Mouse (Mus musculus) activated CD4-positive, CD25-positive, alpha-beta regulatory T cell, adult 9 weeks (primary cell): ENCODE measurements around the gene Vmn1r6. TPM values are rescaled to one million over a fixed set of nuclear protein-coding genes. Genes with fewer than 3 reads are reported as not detected.

Source experiments
- polyA plus RNA-seq: library from polyadenylated mRNA; unstranded; fragments of 100-300 nt; shearing (Covaris generic); gene quantifications from one replicate; pipeline ENCODE4 v1.2.1, GENCODE M21; 2017

Vmn1r6 gene
- 0.04 TPM for polyA plus RNA-seq

GRCm38 (mm10) chr6:56996943-56997342, at the start of gene Vmn1r6:
Gene Vmn1r6, plus strand, starts transcription at chr6:56997243.

GRCm38 (mm10) chr6:56969973-56970372, 27.1 kb upstream of the Vmn1r6 start, which contains the start of gene Vmn1r5:
Gene Vmn1r5, plus strand, starts transcription at chr6:56970273.

GRCm38 (mm10) chr6:57025224-57025623, 28.2 kb downstream of the Vmn1r6 start, which contains the start of gene Vmn1r7:
Gene Vmn1r7, minus strand, starts transcription at chr6:57025324.

GRCm38 (mm10) chr6:57031984-57032383, 34.9 kb downstream of the Vmn1r6 start, which contains the start of gene Vmn1r8:
Gene Vmn1r8, plus strand, starts transcription at chr6:57032284.

Other genes starting within 250 kb of the Vmn1r6 start
- 22.1 TPM for gene Kbtbd2, start 199.4 kb upstream of the Vmn1r6 start, polyA plus RNA-seq
- gene Fkbp9, start 165.2 kb upstream of the Vmn1r6 start, polyA plus RNA-seq, result not detected
- gene Nt5c3, start 73.3 kb upstream of the Vmn1r6 start, polyA plus RNA-seq, result 51.7 TPM
- gene Vmn1r4, start 73.2 kb upstream of the Vmn1r6 start, polyA plus RNA-seq, result not detected
- not detected for gene Vmn1r5, start 27.0 kb upstream of the Vmn1r6 start, polyA plus RNA-seq
- gene Vmn1r7, start 28.1 kb downstream of the Vmn1r6 start, polyA plus RNA-seq, result not detected
- gene Vmn1r8, start 35.0 kb downstream of the Vmn1r6 start, polyA plus RNA-seq, result not detected
- gene Vmn1r9, start 69.5 kb downstream of the Vmn1r6 start, polyA plus RNA-seq, result not detected
- gene Vmn1r10, start 112.2 kb downstream of the Vmn1r6 start, polyA plus RNA-seq, result not detected
- not detected for gene Vmn1r11, start 136.2 kb downstream of the Vmn1r6 start, polyA plus RNA-seq
- not detected for gene Vmn1r12, start 159.7 kb downstream of the Vmn1r6 start, polyA plus RNA-seq
- 0.24 TPM for gene Vmn1r13, start 206.0 kb downstream of the Vmn1r6 start, polyA plus RNA-seq
- not detected for gene Vmn1r14, start 234.4 kb downstream of the Vmn1r6 start, polyA plus RNA-seq